Mouse (Mus musculus) ES-E14 (cell line): Measurements from ENCODE around the gene Gm17545. TPM values are rescaled to one million over a fixed set of nuclear protein-coding genes. Genes with fewer than 3 reads are reported as not detected.

ENCODE experiments used
- DNase-seq: peaks from one replicate; pipeline ENCODE4 v3.0.0-alpha.2; 2013; ENCODE audit warnings: low read depth, low spot score
- H3K27ac ChIP-seq: 2 replicates; pipeline ENCODE4 v1.5.1; 2012; ENCODE audit warnings: low read depth, mild to moderate bottlenecking, low read length, moderate library complexity, mixed read lengths; ENCODE audit not compliant: poor library complexity, insufficient read depth, severe bottlenecking
- H3K36me3 ChIP-seq: 2 replicates; pipeline ENCODE4 v1.6.1; 2012; ENCODE audit warnings: mild to moderate bottlenecking, low read length, moderate library complexity, mixed read lengths; ENCODE audit not compliant: control insufficient read depth, poor library complexity, insufficient read depth, severe bottlenecking
- H3K4me1 ChIP-seq, 2 experiments: fragments of 150-350 bp in 1 of 2; sonication (generic) in 1 of 2; 2 replicates each; pipeline ENCODE4 v1.6.1; 2012; ENCODE audit warnings: low read length in 2 of 2, mild to moderate bottlenecking in 1 of 2, mixed read lengths in 1 of 2; ENCODE audit not compliant: control insufficient read depth in 2 of 2, insufficient read depth in 2 of 2, poor library complexity in 1 of 2
- H3K4me3 ChIP-seq, 2 experiments: fragments of 150-350 bp in 1 of 2; sonication (generic) in 1 of 2; 2 replicates each; pipeline ENCODE4 v1.5.1; 2012; ENCODE audit warnings: low read length in 2 of 2, low read depth in 1 of 2, mild to moderate bottlenecking in 1 of 2, mixed read lengths in 1 of 2; ENCODE audit not compliant: insufficient read depth in 1 of 2, poor library complexity in 1 of 2, severe bottlenecking in 1 of 2
- H3K9ac ChIP-seq: 2 replicates; pipeline ENCODE4 v1.6.1; 2012; ENCODE audit warnings: low read depth, mild to moderate bottlenecking, low read length, mixed read lengths; ENCODE audit not compliant: poor library complexity, insufficient read depth, severe bottlenecking
- H3K9me3 ChIP-seq: fragments of 150-350 bp; sonication (generic); 2 replicates; pipeline ENCODE4 v1.6.1; 2012; ENCODE audit warnings: low read depth, mild to moderate bottlenecking, low read length; ENCODE audit not compliant: control insufficient read depth, insufficient read depth
- CHD2 ChIP-seq: IDR thresholded peaks from 2 replicates; pipeline ENCODE4 v1.6.1; 2014; ENCODE audit warnings: mild to moderate bottlenecking, low read depth, low read length, inconsistent platforms
- HCFC1 ChIP-seq: IDR thresholded peaks from 2 replicates; pipeline ENCODE4 v1.6.1; 2012; ENCODE audit warnings: low read length, inconsistent platforms, borderline replicate concordance; ENCODE audit not compliant: insufficient read depth
- MAFK ChIP-seq: IDR thresholded peaks from 2 replicates; pipeline ENCODE4 v1.6.1; 2014; ENCODE audit warnings: mild to moderate bottlenecking, low read depth, low read length, inconsistent platforms; ENCODE audit not compliant: insufficient read depth
- ZC3H11A ChIP-seq: IDR thresholded peaks from 2 replicates; pipeline ENCODE4 v1.6.1; 2012; ENCODE audit warnings: low read depth, mild to moderate bottlenecking, inconsistent platforms, low read length, borderline replicate concordance
- ZNF384 ChIP-seq: IDR thresholded peaks from 2 replicates; pipeline ENCODE4 v1.6.1; 2012; ENCODE audit warnings: low read depth, low read length, inconsistent platforms
- in situ Hi-C, 2 experiments: fragments of 600-800 bp; cut with MboI; formaldehyde crosslinking; loops; one replicate each; pipeline ENCODE4 v1.15.1; 2025; ENCODE audit warnings: low sequenced_read_pairs in 2 of 2, inconsistent platforms in 1 of 2; ENCODE audit not compliant: unreplicated experiment in 2 of 2
- total RNA-seq: library from RNA; depleted of rRNA; stranded (reverse); fragments of 300-350 nt; gene quantifications from 2 replicates; pipeline ENCODE4 v1.2.3, GENCODE M21; 2012

Gm17545 gene
- total RNA-seq, 1 experiment = not detected

DNA sequence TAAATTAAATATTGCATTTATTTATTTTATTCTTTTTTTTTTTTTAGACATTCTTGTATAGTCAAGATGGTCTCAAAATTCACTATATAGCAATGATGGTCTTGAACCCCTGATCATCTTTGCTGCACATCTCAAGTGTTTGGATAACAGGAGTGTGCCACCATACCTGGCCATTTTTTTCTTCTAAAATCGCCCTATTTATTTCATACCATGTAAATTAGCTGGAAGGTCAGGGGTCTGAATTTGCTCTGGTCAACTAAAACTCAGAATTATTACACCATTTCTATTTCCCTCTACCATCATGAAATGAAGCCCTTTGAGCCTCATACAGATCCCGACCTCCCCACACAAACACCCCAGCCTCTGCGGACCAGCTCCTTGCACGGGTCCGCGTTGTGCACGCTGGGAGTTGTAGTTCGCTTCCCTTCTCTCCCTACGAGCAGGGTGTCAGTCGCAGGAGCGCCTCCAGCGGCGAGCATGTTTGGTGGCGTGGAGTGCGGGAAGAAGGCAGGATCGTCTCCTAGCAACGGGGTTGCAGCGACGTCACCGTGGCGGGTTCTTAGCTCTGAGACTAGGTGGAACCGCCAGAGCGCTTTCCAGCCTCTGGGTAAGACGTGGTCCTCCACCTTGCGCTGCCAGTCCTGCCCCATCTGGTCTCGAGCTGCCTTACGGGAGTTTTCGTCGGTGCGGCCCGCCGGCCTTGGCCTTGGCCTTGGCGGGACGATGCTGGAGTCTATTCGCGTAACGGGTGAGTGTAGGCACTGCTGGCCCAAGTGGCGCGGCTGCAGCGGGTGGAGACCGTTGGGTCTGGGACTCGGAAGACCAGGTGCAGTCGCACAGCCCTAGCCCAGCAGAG, 42.9 kb upstream of the Gm17545 start, which contains the start of gene 9530077C05Rik:
TSS of gene 9530077C05Rik (plus strand) at position 512 of the 856 bp plus-strand sequence.
- no peaks in the 10 kb centered on the region for H3K4me1 ChIP-seq
- no peaks in the 10 kb centered on the region for H3K36me3 ChIP-seq
- H3K27ac ChIP-seq = no peak within 1 kb of the TSS
- H3K9me3 ChIP-seq = no peaks in the 10 kb centered on the region
- peak within 1 kb of the TSS; percentile 77 to 87 for H3K4me3 ChIP-seq
- DNase-seq = peak; percentile 98
- peak within 1 kb of the TSS; percentile 70 for H3K9ac ChIP-seq
- in situ Hi-C loops = no loop called here
- TF ChIP-seq ZNF384 (no peak), MAFK (no peak; the same call in 1 of the 2 replicates), ZC3H11A (no peak), CHD2 (0 out of 2 replicates have a peak, but pooled peaks have one; percentile 9), HCFC1 (peak; percentile 98)

DNA sequence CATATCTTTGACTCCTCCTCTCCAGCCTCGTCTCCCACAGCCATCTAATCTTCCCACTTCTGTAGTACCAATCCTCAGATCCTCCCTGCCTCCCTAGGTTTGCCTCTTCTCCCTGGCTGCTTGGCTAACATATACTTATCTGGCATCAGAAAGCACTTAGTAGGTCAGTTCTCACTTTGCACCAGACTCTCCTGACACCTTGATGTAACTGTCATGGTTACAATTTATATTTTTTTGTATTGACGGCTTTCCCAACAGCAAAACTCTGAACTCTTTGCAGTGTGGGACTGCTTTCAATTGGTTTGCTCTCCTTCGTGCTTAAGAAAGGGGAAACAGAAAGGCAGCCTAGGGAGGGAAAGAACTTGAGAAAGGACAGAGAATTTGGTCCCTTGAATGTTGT, 37.9 kb upstream of the Gm17545 start:
- Histone ChIP-seq H3K9me3 (no peaks in the 10 kb centered on the region), H3K36me3 (no peaks in the 10 kb centered on the region), H3K4me3 (no peak overlapping the region), H3K9ac (no peak overlapping the region), H3K27ac (no peak overlapping the region), H3K4me1 (peaks cover 0 to 2% of the 10 kb centered on the region in 2 experiments; a peak in 2 of 4 replicates)
- in situ Hi-C loops = no loop called here
- DNase-seq = no peak
- TF ChIP-seq ZNF384 = no peak
- no peak for TF ChIP-seq MAFK
- no peak for TF ChIP-seq HCFC1
- TF ChIP-seq CHD2 = no peak
- TF ChIP-seq ZC3H11A = no peak

DNA sequence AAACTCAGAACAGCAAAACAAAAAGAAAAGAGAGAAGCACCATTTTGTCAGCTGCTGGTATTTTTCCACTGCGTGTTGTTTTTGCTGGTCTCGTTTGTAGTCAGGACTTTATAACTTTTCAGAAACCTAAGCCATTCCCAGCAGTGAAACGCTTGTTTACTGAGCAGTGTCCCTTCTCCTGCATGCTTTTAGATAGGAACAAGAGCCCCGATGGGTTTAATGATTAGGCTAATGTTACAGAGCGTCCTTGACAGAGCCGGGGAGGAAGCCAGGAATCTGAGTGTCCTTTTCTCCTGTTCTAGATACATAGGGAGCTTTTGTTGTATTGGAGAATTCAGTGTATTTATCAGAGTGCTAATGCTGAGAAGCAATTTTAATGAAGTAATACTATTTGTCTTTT, 36.5 kb upstream of the Gm17545 start:
- TF ChIP-seq ZNF384 = no peak
- no peak for TF ChIP-seq MAFK
- no peak for TF ChIP-seq ZC3H11A
- TF ChIP-seq HCFC1 = no peak
- no peak for TF ChIP-seq CHD2
- in situ Hi-C loops = no loop called here
- Histone ChIP-seq H3K9ac (no peak overlapping the region; the same call in 1 of the 2 replicates), H3K27ac (no peak overlapping the region), H3K36me3 (no peaks in the 10 kb centered on the region), H3K4me3 (no peak overlapping the region), H3K9me3 (no peaks in the 10 kb centered on the region), H3K4me1 (peaks cover 0 to 2% of the 10 kb centered on the region in 2 experiments; a peak in 2 of 4 replicates)
- DNase-seq = no peak

DNA sequence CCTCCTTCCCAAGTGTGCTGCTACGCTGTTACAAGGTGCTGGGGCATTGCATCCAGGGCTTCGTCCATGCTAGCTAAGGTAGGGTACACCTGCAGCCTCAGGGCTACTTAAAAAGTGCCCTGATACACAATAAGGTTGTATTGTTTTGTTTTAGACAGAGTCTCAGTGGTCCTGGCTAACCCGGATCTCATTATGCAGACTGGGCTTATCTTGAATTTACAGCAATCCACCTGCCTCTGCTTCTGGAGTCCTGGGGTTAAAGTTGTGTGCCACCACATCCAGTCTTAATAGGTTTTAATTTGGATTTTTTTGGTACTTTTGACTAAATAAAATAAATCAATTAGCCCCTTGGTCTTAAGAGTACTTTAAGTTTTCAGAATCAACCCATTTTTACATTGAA, 34.2 kb upstream of the Gm17545 start:
- Histone ChIP-seq H3K9ac (no peak overlapping the region), H3K27ac (no peak overlapping the region), H3K36me3 (no peaks in the 10 kb centered on the region), H3K9me3 (no peaks in the 10 kb centered on the region), H3K4me3 (no peak overlapping the region), H3K4me1 (peaks cover 0 to 2% of the 10 kb centered on the region in 2 experiments; a peak in 2 of 4 replicates)
- in situ Hi-C loops = no loop called here
- no peak for DNase-seq
- TF ChIP-seq ZNF384 = no peak
- TF ChIP-seq HCFC1 = no peak
- TF ChIP-seq CHD2 = no peak
- TF ChIP-seq MAFK = no peak
- no peak for TF ChIP-seq ZC3H11A
